Comparison of ENCODE assay signal across 10 mouse cellular contexts in the genomic region with DNA sequence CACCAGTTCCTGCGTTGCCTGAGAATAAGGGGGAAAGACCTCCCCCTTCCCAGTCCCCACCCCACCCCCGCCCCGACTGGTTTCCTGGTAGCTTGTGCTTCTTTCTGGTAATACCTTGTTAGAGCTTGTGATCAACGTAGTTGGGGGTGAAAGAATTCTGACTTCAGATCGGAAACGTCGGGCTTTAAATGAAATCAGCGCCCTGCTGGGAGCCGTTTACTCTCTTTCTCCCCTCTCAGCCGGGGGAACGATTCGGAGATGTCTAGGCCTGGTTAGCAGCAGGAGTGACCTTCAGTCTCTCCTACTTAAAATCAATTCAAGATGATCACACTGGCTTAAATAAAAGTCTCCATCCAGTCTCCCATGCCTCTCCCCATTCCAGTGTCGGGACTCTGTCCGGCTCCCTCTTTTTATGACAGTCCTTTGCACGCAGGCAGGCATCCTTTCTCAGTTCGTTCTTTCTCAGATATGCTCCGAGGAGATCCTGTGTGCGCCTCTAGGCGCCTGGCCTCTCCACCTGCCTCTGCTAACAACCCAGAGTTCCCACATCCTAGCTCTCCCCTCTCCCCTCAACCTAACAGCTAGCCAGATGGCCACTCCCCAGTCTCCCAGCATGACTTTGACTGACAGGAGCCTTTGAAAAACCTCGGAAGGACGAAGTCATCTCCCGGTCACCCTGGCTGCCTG.
A peak's percentile ranks its signal among the peaks of the same experiment; 100 is the strongest.
DNase-seq lines count a peak whose midpoint lies in the region; ATAC-seq and TF ChIP-seq lines count a peak whose summit lies in the region.
"Had no signal": no experiment of that assay in that cellular context is flagged by ENCODE, and none has a peak within 500 bp of the region (broad histone marks: within the 10 kb centered on the region; RNA-seq: fewer than 3 reads in every experiment).

No protein-coding gene starts in this region.

- ATAC-seq in forebrain, embryonic 11.5 days (replicated peaks; ENCODE audit: low FRiP score): 0 out of 2 replicates have a peak, but pooled peaks have one; percentile 49
- ATAC-seq in limb, embryonic 14.5 days (ENCODE audit: low FRiP score, low read depth): no peak

- H3K9ac ChIP-seq in forebrain, embryonic 11.5 days (ENCODE audit: low read length): peak overlapping the region; percentile 33
- H3K9ac ChIP-seq in limb, embryonic 14.5 days (ENCODE audit: low read depth, low read length, severe bottlenecking): peak overlapping the region; percentile 18; the same call in 1 of the 2 replicates

- H3K27me3 ChIP-seq in E14TG2a.4 (ENCODE audit: insufficient read depth, low read length): no peaks in the 10 kb centered on the region
- H3K27me3 ChIP-seq in forebrain, embryonic 11.5 days (ENCODE audit: control insufficient read depth, insufficient read depth, low read length): no peaks in the 10 kb centered on the region
- H3K27me3 ChIP-seq in limb, embryonic 14.5 days (ENCODE audit: control insufficient read depth, insufficient read depth, low read length): no peaks in the 10 kb centered on the region

- no peaks in the 10 kb centered on the region for H3K36me3 ChIP-seq in E14TG2a.4 (ENCODE audit: insufficient read depth, low read length)
- no peaks in the 10 kb centered on the region for H3K36me3 ChIP-seq in forebrain, embryonic 11.5 days (ENCODE audit: control insufficient read depth, insufficient read depth, low read length)
- no peaks in the 10 kb centered on the region for H3K36me3 ChIP-seq in limb, embryonic 14.5 days (ENCODE audit: control insufficient read depth, insufficient read depth, low read length)

- H3K4me3 ChIP-seq in E14TG2a.4 (replicated peaks; ENCODE audit: low read length): peak overlapping the region; percentile 64
- peak overlapping the region; percentile 3; the same call in 1 of the 2 replicates for H3K4me3 ChIP-seq in forebrain, embryonic 11.5 days (ENCODE audit: low read depth, low read length)
- H3K4me3 ChIP-seq in limb, embryonic 14.5 days (replicated peaks; ENCODE audit: low read length): no peak overlapping the region
- H3K4me3 ChIP-seq in layer of hippocampus, adult 2 months: no peak overlapping the region
- H3K4me3 ChIP-seq: gastrocnemius, adult 2 months had no signal

- DNase-seq in cerebellum, postnatal 25 days: peak; percentile 9 to 22
- DNase-seq in cerebellum, adult 11-12 months: no peak
- peak; percentile 65 for DNase-seq in forebrain, embryonic 11.5 days (ENCODE audit: low spot score)
- DNase-seq in limb, embryonic 14.5 days (ENCODE audit: low spot score): no peak
- DNase-seq in spleen, adult 12 weeks (ENCODE audit: low spot score): no peak
- DNase-seq in natural killer cell, adult 2 months (ENCODE audit: low spot score in 2 of 2): no peak
- no peak for DNase-seq in layer of hippocampus, adult 2 months (ENCODE audit: low spot score in 2 of 2)
- DNase-seq: adrenal gland, postnatal 14 days; gastrocnemius, adult 2 months had no signal

- no peak for TF ChIP-seq CTCF in E14TG2a.4 (conservative IDR thresholded peaks at IDR 0.05; ENCODE audit: low read length)
- no peak for TF ChIP-seq CTCF in layer of hippocampus, adult 2 months (conservative IDR thresholded peaks at IDR 0.05)

- H3K4me1 ChIP-seq in E14TG2a.4 (replicated peaks; ENCODE audit: low read depth, low read length): peaks cover 80% of the 10 kb centered on the region
- H3K4me1 ChIP-seq in forebrain, embryonic 11.5 days (replicated peaks; ENCODE audit: control insufficient read depth, insufficient read depth, low read length): peaks cover 15% of the 10 kb centered on the region
- peaks cover 15% of the 10 kb centered on the region for H3K4me1 ChIP-seq in limb, embryonic 14.5 days (ENCODE audit: control insufficient read depth, insufficient read depth, low read length)

- no peak for TF ChIP-seq POLR2A in limb, embryonic 14.5 days (IDR thresholded peaks at IDR 0.05; ENCODE audit: borderline replicate concordance, extremely low read depth, insufficient read depth, insufficient read length)

- H3K27ac ChIP-seq in forebrain, embryonic 11.5 days (ENCODE audit: low read depth, low read length): 0 out of 2 replicates have a peak overlapping the region, but pooled peaks have one; percentile 37
- H3K27ac ChIP-seq in limb, embryonic 14.5 days (replicated peaks; ENCODE audit: low read depth, low read length): no peak overlapping the region
- H3K27ac ChIP-seq in layer of hippocampus, adult 2 months: no peak overlapping the region
- H3K27ac ChIP-seq: gastrocnemius, adult 2 months had no signal

- 2% methylated on average over 22 of the region's 22 CpGs for WGBS in forebrain, embryonic 11.5 days
- 5% methylated on average over 22 of the region's 22 CpGs for WGBS in limb, embryonic 14.5 days

- no peaks in the 10 kb centered on the region for H3K9me3 ChIP-seq in E14TG2a.4 (ENCODE audit: low read length)
- no peaks in the 10 kb centered on the region for H3K9me3 ChIP-seq in forebrain, embryonic 11.5 days (ENCODE audit: control insufficient read depth, low read length)
- no peaks in the 10 kb centered on the region for H3K9me3 ChIP-seq in limb, embryonic 14.5 days (ENCODE audit: control insufficient read depth, low read length)

- peak overlapping the region; percentile 34; the same call in 1 of the 2 replicates for H3K4me2 ChIP-seq in forebrain, embryonic 11.5 days (ENCODE audit: low read depth, low read length, severe bottlenecking)
- peak overlapping the region; percentile 39 for H3K4me2 ChIP-seq in limb, embryonic 14.5 days (replicated peaks; ENCODE audit: low read depth, low read length, severe bottlenecking)

Comparison
In these comparisons a context has a peak if more than half of its experiments do, and no peak if none do; other contexts are left out.
1. DNase-seq: peak in cerebellum, postnatal 25 days (2 of 2) and forebrain, embryonic 11.5 days (single experiment); none in cerebellum, adult 11-12 months (single experiment), limb, embryonic 14.5 days (single experiment), spleen, adult 12 weeks (single experiment), natural killer cell, adult 2 months (0 of 2) and layer of hippocampus, adult 2 months (0 of 2).
2. H3K4me3 ChIP-seq: peak in E14TG2a.4 (single experiment) and forebrain, embryonic 11.5 days (single experiment); none in limb, embryonic 14.5 days (single experiment) and layer of hippocampus, adult 2 months (single experiment).